Mouse (Mus musculus) kidney, embryonic 16.5 days (tissue): Measurements from ENCODE around the gene Ppp4r3b. TPM values are rescaled to one million over a fixed set of nuclear protein-coding genes. Genes with fewer than 3 reads are reported as not detected.

Experiments used
- ATAC-seq: fragments of 200-750 bp; cut with Nextera tagmentation; 2 replicates; pipeline ENCODE4 v1.8.0; 2017; ENCODE audit warnings: moderate TSS enrichment; ENCODE audit not compliant: low FRiP score, low TSS enrichment
- H3K27ac ChIP-seq: fragments of 300-500 bp; sonication (generic); 2 replicates; pipeline ENCODE4 v1.5.1; 2014; ENCODE audit warnings: low read length
- H3K27me3 ChIP-seq: fragments of 300-500 bp; sonication (generic); 2 replicates; pipeline ENCODE4 v1.6.1; 2014; ENCODE audit warnings: low read length, control low read depth, mixed read lengths; ENCODE audit not compliant: insufficient read depth
- H3K36me3 ChIP-seq: fragments of 300-500 bp; sonication (generic); 2 replicates; pipeline ENCODE4 v1.6.1; 2014; ENCODE audit warnings: low read length, control low read depth, mixed read lengths; ENCODE audit not compliant: insufficient read depth
- H3K4me1 ChIP-seq: fragments of 300-500 bp; sonication (generic); 2 replicates; pipeline ENCODE4 v1.6.1; 2014; ENCODE audit warnings: low read length, control low read depth, mixed read lengths; ENCODE audit not compliant: insufficient read depth
- H3K4me2 ChIP-seq: fragments of 300-500 bp; sonication (generic); replicated peaks from 2 replicates; pipeline ENCODE4 v1.6.1; 2014; ENCODE audit warnings: low read depth, low read length
- H3K4me3 ChIP-seq: fragments of 300-500 bp; sonication (generic); 2 replicates; pipeline ENCODE4 v1.5.1; 2014; ENCODE audit warnings: mild to moderate bottlenecking, low read length
- H3K9ac ChIP-seq: fragments of 300-500 bp; sonication (generic); replicated peaks from 2 replicates; pipeline ENCODE4 v1.6.1; 2014; ENCODE audit warnings: low read length
- H3K9me3 ChIP-seq: fragments of 300-500 bp; sonication (generic); 2 replicates; pipeline ENCODE4 v1.6.1; 2016; ENCODE audit warnings: low read length, control low read depth
- WGBS: fragments of 180-500 bp; shearing (Covaris S2); extraction: QIAGEN DNeasy Blood & Tissue Kit; methylation state at CpG from one replicate; pipeline ENCODE4 v1.1.7; 2014; 5-methylcytosine and 5-hydroxymethylcytosine counted together
- polyA plus RNA-seq: library from polyadenylated mRNA; unstranded; fragments of >200 nt; fragmentation: Nextera tagmentation; extraction: Ambion mirVana; gene quantifications from 2 replicates; pipeline ENCODE4 v1.2.1, GENCODE M21; 2015

Ppp4r3b gene
- polyA plus RNA-seq, 1 experiment from 2014 or later: 82.6 TPM

DNA sequence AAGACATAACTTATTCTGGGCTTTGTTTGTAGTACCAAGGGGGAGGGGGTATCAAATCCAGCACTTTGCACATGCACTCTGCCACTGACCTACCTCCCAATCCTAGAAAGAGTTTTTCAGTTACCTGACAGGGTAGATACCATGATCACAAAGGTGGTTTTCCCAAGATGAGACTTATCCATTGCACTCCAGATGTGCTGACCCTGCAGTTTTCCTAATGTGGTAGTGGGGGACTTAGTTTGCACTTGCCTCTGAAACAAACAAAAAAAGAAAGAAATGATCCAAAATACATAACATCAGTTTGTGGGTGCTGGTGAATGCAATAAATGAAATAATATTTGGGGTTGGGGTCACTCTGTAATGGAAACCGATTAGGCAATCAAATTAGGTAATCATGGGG is 6.6 kb downstream of the Ppp4r3b start:
- H3K27me3 ChIP-seq: no peaks in the 10 kb centered on the region
- no peak overlapping the region for H3K4me2 ChIP-seq
- peaks cover 13% of the 10 kb centered on the region for H3K36me3 ChIP-seq
- H3K4me3 ChIP-seq: no peak overlapping the region
- no peaks in the 10 kb centered on the region for H3K4me1 ChIP-seq
- no peak for ATAC-seq
- WGBS: 90% methylated on average over 1 of the region's 1 CpGs
- H3K27ac ChIP-seq: no peak overlapping the region
- no peak overlapping the region for H3K9ac ChIP-seq
- no peaks in the 10 kb centered on the region for H3K9me3 ChIP-seq

- no peak for ATAC-seq
- peaks cover 21% of the 10 kb centered on the region for H3K36me3 ChIP-seq
- H3K27ac ChIP-seq: no peak overlapping the region
- H3K9me3 ChIP-seq: no peaks in the 10 kb centered on the region
- no peak overlapping the region for H3K9ac ChIP-seq
- H3K4me2 ChIP-seq: no peak overlapping the region
- 84% methylated on average over 3 of the region's 3 CpGs for WGBS
- H3K27me3 ChIP-seq: no peaks in the 10 kb centered on the region
- no peaks in the 10 kb centered on the region for H3K4me1 ChIP-seq
- no peak overlapping the region for H3K4me3 ChIP-seq
Measured at GRCm38 (mm10) chr11:29180657-29181056, 8.0 kb downstream of the Ppp4r3b start.

DNA sequence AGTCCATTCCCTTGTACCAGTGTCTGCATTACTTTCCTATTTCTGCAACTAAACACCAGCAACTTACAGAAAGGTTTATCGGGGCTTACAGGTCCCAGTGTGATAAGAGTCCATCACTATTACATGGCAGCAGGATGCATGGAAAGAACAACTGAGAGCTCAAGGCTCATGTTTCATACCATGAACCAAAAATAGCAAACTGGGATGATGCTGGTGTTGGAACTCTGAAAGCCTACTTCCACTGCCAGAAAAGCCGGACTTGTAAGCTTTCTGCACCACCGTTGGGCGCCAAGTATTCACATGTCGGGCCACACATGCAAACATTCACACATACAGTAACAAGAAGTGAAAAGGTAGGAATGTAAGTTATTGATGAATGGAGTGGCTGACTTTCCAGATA is 9.1 kb downstream of the Ppp4r3b start:
- H3K9ac ChIP-seq: no peak overlapping the region
- no peaks in the 10 kb centered on the region for H3K27me3 ChIP-seq
- no peak overlapping the region for H3K4me2 ChIP-seq
- no peak overlapping the region for H3K27ac ChIP-seq
- H3K9me3 ChIP-seq: no peaks in the 10 kb centered on the region
- no peaks in the 10 kb centered on the region for H3K4me1 ChIP-seq
- ATAC-seq: no peak
- WGBS: 96% methylated on average over 5 of the region's 5 CpGs
- H3K36me3 ChIP-seq: peaks cover 28% of the 10 kb centered on the region
- no peak overlapping the region for H3K4me3 ChIP-seq

GRCm38 (mm10) chr11:29188981-29189380 is 16.3 kb downstream of the Ppp4r3b start:
- WGBS: 75% methylated on average over 2 of the region's 2 CpGs
- Histone ChIP-seq H3K4me1 (no peaks in the 10 kb centered on the region), H3K27me3 (no peaks in the 10 kb centered on the region), H3K9me3 (no peaks in the 10 kb centered on the region), H3K4me3 (no peak overlapping the region), H3K9ac (no peak overlapping the region), H3K36me3 (peaks cover 31% of the 10 kb centered on the region), H3K4me2 (no peak overlapping the region), H3K27ac (no peak overlapping the region)
- ATAC-seq: no peak

GRCm38 (mm10) chr11:29203653-29204052 is 31.0 kb downstream of the Ppp4r3b start:
- H3K4me1 ChIP-seq: no peaks in the 10 kb centered on the region
- no peaks in the 10 kb centered on the region for H3K9me3 ChIP-seq
- H3K36me3 ChIP-seq: peaks cover 21% of the 10 kb centered on the region
- no peaks in the 10 kb centered on the region for H3K27me3 ChIP-seq
- ATAC-seq: no peak
- no peak overlapping the region for H3K4me3 ChIP-seq
- 83% methylated on average over 5 of the region's 5 CpGs for WGBS
- H3K27ac ChIP-seq: no peak overlapping the region
- H3K4me2 ChIP-seq: no peak overlapping the region
- H3K9ac ChIP-seq: no peak overlapping the region

- ATAC-seq: no peak
- 93% methylated on average over 2 of the region's 2 CpGs for WGBS
- Histone ChIP-seq H3K9ac (no peak overlapping the region), H3K36me3 (peaks cover 16% of the 10 kb centered on the region), H3K27me3 (no peaks in the 10 kb centered on the region), H3K4me3 (no peak overlapping the region), H3K27ac (no peak overlapping the region), H3K4me2 (no peak overlapping the region), H3K4me1 (no peaks in the 10 kb centered on the region), H3K9me3 (no peaks in the 10 kb centered on the region)
Measured at GRCm38 (mm10) chr11:29209774-29210173, 37.1 kb downstream of the Ppp4r3b start.

- H3K4me1 ChIP-seq: no peaks in the 10 kb centered on the region
- H3K4me2 ChIP-seq: no peak overlapping the region
- H3K4me3 ChIP-seq: no peak overlapping the region
- no peak overlapping the region for H3K27ac ChIP-seq
- peaks cover 34% of the 10 kb centered on the region for H3K36me3 ChIP-seq
- no peak overlapping the region for H3K9ac ChIP-seq
- no peaks in the 10 kb centered on the region for H3K9me3 ChIP-seq
- no peaks in the 10 kb centered on the region for H3K27me3 ChIP-seq
- no peak for ATAC-seq
- 98% methylated on average over 2 of the region's 2 CpGs for WGBS
Measured at GRCm38 (mm10) chr11:29216196-29216595, 43.5 kb downstream of the Ppp4r3b start.

DNA sequence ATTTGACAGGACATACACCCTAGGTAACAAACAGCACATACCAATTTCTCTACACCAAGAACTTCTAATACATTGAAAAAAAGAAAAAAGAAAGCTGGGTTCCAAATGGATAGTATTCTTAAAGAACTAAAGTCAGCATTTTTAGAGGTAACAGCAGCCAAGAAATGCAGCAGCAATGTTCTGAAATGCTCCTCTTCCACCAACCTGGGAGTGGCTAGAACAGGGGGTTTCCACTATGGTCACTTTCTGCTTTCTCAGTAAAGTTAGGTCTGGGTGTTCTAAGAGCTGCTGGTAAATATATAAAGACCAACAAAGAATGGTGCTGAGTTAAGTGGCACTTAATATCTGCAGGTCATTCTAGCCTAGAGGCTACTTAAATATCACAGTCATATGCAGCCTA is 46.4 kb downstream of the Ppp4r3b start:
- no peaks in the 10 kb centered on the region for H3K27me3 ChIP-seq
- no peaks in the 10 kb centered on the region for H3K4me1 ChIP-seq
- H3K4me3 ChIP-seq: no peak overlapping the region
- no peak overlapping the region for H3K27ac ChIP-seq
- H3K4me2 ChIP-seq: no peak overlapping the region
- H3K9me3 ChIP-seq: no peaks in the 10 kb centered on the region
- H3K9ac ChIP-seq: no peak overlapping the region
- ATAC-seq: no peak
- H3K36me3 ChIP-seq: peaks cover 46% of the 10 kb centered on the region

DNA sequence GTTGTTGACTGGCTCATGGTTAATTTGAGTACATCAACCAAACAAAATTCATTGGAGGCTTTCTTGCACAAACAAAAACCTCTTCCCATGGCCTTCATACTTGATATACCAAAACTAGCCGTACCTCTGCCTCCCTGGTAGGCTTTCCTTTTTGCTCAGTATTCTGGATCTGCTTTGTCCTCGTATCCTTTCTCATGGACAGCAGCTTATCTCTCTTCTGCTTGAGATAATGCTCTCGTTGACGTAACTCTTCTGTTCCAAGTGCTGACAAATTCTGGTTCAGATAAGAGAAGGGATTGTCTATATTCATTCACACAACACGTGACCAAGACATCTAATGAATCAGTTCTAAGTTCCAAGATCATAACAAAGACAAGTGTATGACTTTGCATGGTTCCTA is 49.6 kb downstream of the Ppp4r3b start:
- ATAC-seq: no peak
- no peaks in the 10 kb centered on the region for H3K9me3 ChIP-seq
- WGBS: 90% methylated on average over 5 of the region's 5 CpGs
- no peak overlapping the region for H3K9ac ChIP-seq
- no peaks in the 10 kb centered on the region for H3K27me3 ChIP-seq
- H3K4me3 ChIP-seq: no peak overlapping the region
- H3K27ac ChIP-seq: no peak overlapping the region
- H3K36me3 ChIP-seq: peaks cover 51% of the 10 kb centered on the region
- H3K4me1 ChIP-seq: no peaks in the 10 kb centered on the region
- H3K4me2 ChIP-seq: no peak overlapping the region

GRCm38 (mm10) chr11:29224754-29225153 is 52.1 kb downstream of the Ppp4r3b start:
- Histone ChIP-seq H3K4me2 (no peak overlapping the region), H3K9ac (no peak overlapping the region), H3K27me3 (no peaks in the 10 kb centered on the region), H3K9me3 (no peaks in the 10 kb centered on the region), H3K4me3 (no peak overlapping the region), H3K36me3 (peaks cover 59% of the 10 kb centered on the region), H3K27ac (no peak overlapping the region), H3K4me1 (no peaks in the 10 kb centered on the region)
- no peak for ATAC-seq
- 86% methylated on average over 2 of the region's 2 CpGs for WGBS

- no peak for ATAC-seq
- Histone ChIP-seq H3K27me3 (no peaks in the 10 kb centered on the region), H3K9me3 (no peaks in the 10 kb centered on the region), H3K4me1 (no peaks in the 10 kb centered on the region), H3K4me2 (no peak overlapping the region), H3K9ac (no peak overlapping the region), H3K27ac (no peak overlapping the region), H3K36me3 (peaks cover 40% of the 10 kb centered on the region), H3K4me3 (no peak overlapping the region)
- 93% methylated on average over 2 of the region's 2 CpGs for WGBS
Measured at GRCm38 (mm10) chr11:29228957-29229356, 56.3 kb downstream of the Ppp4r3b start.
